Mouse (Mus musculus) cerebellum, adult 9-10 months (tissue): ENCODE data around the gene Gfod1.

Experiments
- DNase-seq: peaks from one replicate; pipeline ENCODE4 v3.0.0; 2022

The Gfod1 gene

GRCm38 (mm10) chr13:43197187-43197586, 106.8 kb downstream of the Gfod1 start:
- DNase-seq = peak; percentile 26

- peak; percentile 41 for DNase-seq
Observed at GRCm38 (mm10) chr13:43196000-43196399, 108.0 kb downstream of the Gfod1 start.

GRCm38 (mm10) chr13:43193932-43194331, 110.0 kb downstream of the Gfod1 start:
- peak; percentile 5 for DNase-seq

- DNase-seq = no peak
Observed at GRCm38 (mm10) chr13:43193266-43193665, 110.7 kb downstream of the Gfod1 start.

DNA sequence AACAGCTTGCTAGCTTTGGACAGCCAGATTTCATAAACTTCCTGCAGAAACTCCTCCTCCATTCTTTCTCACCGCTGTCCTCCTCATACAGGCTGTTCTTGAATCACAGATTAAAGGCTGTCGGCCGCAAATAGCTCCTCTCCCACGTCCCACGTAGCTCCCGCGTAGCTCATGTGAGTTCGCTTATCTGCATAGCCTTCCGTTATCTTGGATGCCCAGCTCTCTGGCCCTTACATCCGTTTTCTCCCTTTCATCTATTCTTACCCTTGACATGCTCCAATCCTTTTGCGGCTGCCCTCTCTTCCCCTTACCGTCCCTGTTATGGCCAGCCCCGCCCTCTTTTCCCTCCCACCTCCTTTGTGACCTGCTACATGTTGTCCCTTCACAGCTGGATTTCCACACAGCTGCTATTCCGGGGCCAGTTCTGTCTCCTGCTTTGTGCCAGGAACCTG, 112.2 kb downstream of the Gfod1 start:
- no peak for DNase-seq

GRCm38 (mm10) chr13:43191290-43191689, 112.7 kb downstream of the Gfod1 start:
- no peak for DNase-seq

- DNase-seq = no peak
Observed at GRCm38 (mm10) chr13:43187736-43188135, 116.2 kb downstream of the Gfod1 start.

- DNase-seq = no peak
Observed at GRCm38 (mm10) chr13:43183248-43184055, 120.5 kb downstream of the Gfod1 start.

- peak; percentile 89 for DNase-seq
Observed at GRCm38 (mm10) chr13:43182465-43183201, 121.3 kb downstream of the Gfod1 start.

DNA sequence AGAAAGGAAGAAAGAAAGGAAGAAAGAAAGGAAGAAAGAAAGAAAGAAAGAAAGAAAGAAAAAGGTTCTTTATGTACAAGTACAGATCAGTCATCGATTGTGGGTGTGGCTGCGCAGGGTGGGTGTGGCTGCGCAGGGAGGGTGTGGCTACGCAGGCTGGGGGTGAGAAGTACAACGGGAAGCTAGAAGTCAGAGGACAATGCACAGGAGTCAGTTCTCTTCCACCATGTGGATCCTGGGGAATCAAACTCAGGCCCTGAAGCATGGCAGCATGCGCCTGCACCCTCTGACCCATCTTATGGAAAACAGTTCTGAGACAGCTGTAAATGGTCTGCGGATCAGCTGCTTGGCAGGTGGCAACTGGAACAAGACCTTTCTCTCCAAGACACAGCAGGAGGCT, 122.9 kb downstream of the Gfod1 start:
- DNase-seq = no peak

GRCm38 (mm10) chr13:43177317-43177716, 126.7 kb downstream of the Gfod1 start:
- no peak for DNase-seq

GRCm38 (mm10) chr13:43176676-43177075, 127.3 kb downstream of the Gfod1 start:
- DNase-seq = no peak

- peak; percentile 91 for DNase-seq
Observed at GRCm38 (mm10) chr13:43173262-43173661, 130.7 kb downstream of the Gfod1 start.

- peak; percentile 55 for DNase-seq
Observed at GRCm38 (mm10) chr13:43172036-43172713, 131.8 kb downstream of the Gfod1 start.

GRCm38 (mm10) chr13:43171020-43171710, 132.8 kb downstream of the Gfod1 start, which contains the start of gene Tbc1d7:
Gene Tbc1d7 (minus strand): TSS chr13:43171501.
- peak; percentile 98 for DNase-seq

DNA sequence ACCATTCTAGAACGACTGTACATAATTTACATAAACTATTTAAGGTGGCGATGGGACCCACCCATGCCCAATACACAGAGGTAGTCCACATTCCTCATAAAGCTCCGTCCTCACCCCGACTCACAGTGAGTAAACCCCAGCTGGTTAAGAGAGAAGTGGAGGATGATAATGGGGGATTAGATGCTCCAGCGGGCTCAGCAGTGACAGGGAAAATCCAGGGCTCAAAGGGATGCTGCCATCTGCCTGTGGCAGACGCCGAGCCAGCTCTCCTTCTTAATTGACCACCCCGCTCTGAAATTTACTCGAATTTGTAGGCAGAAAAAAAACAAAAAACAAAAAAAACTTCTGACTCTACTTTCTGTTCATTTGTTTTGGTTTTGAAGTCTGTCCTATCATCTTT, 136.3 kb downstream of the Gfod1 start:
- no peak for DNase-seq

DNA sequence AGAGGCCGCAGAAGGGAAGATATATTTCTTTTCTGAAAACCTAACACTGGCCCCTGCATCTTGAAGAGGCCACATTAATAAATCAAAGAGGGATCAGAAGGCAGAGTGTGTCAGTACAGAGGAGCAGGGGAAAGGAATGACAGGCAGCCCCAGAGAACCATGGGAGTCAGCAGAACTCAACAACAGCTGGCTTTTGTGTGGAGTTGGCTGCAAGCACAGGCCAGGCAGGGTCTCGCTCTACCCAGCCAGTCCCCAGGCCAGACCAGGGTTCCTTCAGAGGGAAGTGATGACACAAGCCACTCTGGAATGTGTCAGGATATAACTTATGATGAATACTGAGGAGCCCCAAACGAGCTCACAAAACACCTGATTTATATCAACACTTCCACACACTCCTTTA, 144.5 kb downstream of the Gfod1 start:
- no peak for DNase-seq

GRCm38 (mm10) chr13:43158281-43158680, 145.7 kb downstream of the Gfod1 start:
- no peak for DNase-seq

DNA sequence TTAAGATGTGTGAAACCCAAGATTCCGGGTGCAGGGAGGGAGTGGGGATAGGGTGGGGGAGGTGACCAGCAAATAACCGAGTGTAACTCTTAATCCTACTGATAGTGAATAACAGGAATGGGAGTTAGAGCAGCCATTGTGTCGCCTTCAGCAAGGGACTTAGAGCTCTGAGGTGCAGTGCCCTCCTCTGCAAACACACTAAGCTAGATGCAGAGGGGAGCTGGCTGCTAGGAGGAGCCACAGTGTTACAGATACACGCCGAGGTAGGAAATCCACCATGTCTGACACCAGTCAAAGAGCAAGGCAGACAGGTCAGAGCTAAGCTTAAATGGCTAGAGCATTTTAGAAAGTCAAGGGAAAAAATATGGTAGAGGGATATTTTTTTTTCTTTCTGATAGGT, 146.6 kb downstream of the Gfod1 start:
- DNase-seq = no peak

GRCm38 (mm10) chr13:43152005-43152520, 151.9 kb downstream of the Gfod1 start:
- no peak for DNase-seq

DNA sequence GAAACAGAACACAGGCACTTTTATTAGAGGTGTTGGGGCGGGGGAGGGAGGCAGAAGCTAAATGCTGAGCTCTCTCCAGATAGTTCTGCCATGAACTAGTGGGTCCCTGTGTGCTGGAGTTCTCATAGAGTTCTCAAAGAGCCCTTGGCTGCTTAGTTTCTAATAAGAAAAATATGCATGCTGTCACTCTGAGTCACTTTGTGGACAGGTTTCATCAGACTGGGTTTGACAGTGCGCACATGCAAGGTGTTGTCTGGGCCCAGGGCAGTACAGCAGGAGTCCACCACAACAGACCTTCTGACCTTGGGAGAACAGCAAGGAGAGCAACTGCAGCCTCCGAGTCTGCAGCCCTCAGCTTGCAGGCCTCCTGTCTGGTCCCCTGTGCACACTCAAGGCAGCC, 154.3 kb downstream of the Gfod1 start:
- no peak for DNase-seq

DNA sequence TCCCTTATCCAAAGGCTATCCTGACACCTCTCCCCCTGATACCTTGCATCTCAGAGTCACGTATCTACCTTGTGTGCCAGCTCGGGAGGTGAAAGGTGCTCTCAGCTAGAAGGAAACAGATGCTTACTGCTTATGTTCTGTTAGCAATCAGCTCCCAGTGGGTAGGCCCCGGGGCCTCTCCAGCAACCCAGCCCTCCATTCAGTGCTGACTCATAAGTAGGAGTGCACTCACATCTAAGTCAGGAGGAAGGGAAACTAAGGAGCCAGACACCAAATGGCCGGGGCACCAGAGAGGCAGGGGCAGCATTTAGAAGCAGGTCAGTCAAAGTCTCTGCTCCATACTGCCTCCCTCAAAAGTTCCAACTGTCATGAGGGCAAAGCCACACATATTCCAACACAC, 155.3 kb downstream of the Gfod1 start:
- no peak for DNase-seq
